Mouse (Mus musculus) gastrocnemius, adult 8-10 months (tissue): ENCODE measurements at regions not wholly inside any gene's neighbourhood (a gene's known extent, or its start where the extent isn't known, plus 50 kb on each side); places are given as distances from the start of the nearest gene placed in this dataset.
A peak's percentile ranks its signal among the peaks of the same experiment; 100 is the strongest.
"Not testable (repeated sequence)": the region's sequence is repeated elsewhere in the genome, so short reads cannot be mapped to it uniquely, and the experiment has no call there.

Experiments
- DNase-seq, 2 experiments: peaks; one replicate each; pipeline ENCODE4 v3.0.0; 2022; ENCODE audit warnings: low spot score in 2 of 2

GRCm38 (mm10) chr3:37844731-37845312 is 120.5 kb upstream of the Gm5148 start:
- peak; percentile 32 to 46 for DNase-seq

GRCm38 (mm10) chr3:37842289-37842688 is 118.0 kb upstream of the Gm5148 start:
- DNase-seq, result no peak

GRCm38 (mm10) chr3:37838896-37839295 is 114.6 kb upstream of the Gm5148 start:
- DNase-seq, result peak; percentile 59 to 79

- DNase-seq, result peak in 1 of 2 experiments; percentile 31
These were observed 112.5 kb upstream of the Gm5148 start for GRCm38 (mm10) chr3:37836749-37837148.

- DNase-seq, result no peak
These were observed 111.4 kb upstream of the Gm5148 start for GRCm38 (mm10) chr3:37835687-37836086.

GRCm38 (mm10) chr3:37835135-37835534 is 110.8 kb upstream of the Gm5148 start:
- no peak for DNase-seq

GRCm38 (mm10) chr3:37834626-37835025 is 110.3 kb upstream of the Gm5148 start:
- DNase-seq, result no peak

- no peak for DNase-seq
These were observed 109.1 kb upstream of the Gm5148 start for GRCm38 (mm10) chr3:37833387-37833786.

- DNase-seq, result no peak
These were observed 103.3 kb upstream of the Gm5148 start for GRCm38 (mm10) chr3:37827546-37827945.

GRCm38 (mm10) chr3:37825602-37826001 is 101.3 kb upstream of the Gm5148 start:
- no peak for DNase-seq

- DNase-seq, result no peak
These were observed 100.4 kb upstream of the Gm5148 start for GRCm38 (mm10) chr3:37824681-37825080.

- peak in 1 of 2 experiments; percentile 27 for DNase-seq
These were observed 95.2 kb upstream of the Gm5148 start for GRCm38 (mm10) chr3:37819503-37819902.

- no peak for DNase-seq
These were observed 93.1 kb upstream of the Gm5148 start for GRCm38 (mm10) chr3:37817434-37817805.

- DNase-seq, result no peak
These were observed 92.6 kb upstream of the Gm5148 start for GRCm38 (mm10) chr3:37816781-37817433.

- no peak for DNase-seq
These were observed 91.5 kb upstream of the Gm5148 start for GRCm38 (mm10) chr3:37815771-37816170.

- no peak for DNase-seq
These were observed 88.6 kb upstream of the Gm5148 start for GRCm38 (mm10) chr3:37812936-37813335.

GRCm38 (mm10) chr3:37811429-37811828 is 87.1 kb upstream of the Gm5148 start:
- DNase-seq, result no peak

GRCm38 (mm10) chr3:37810763-37811162 is 86.5 kb upstream of the Gm5148 start:
- no peak for DNase-seq

- peak in 1 of 2 experiments; percentile 31 for DNase-seq
These were observed 81.5 kb upstream of the Gm5148 start for GRCm38 (mm10) chr3:37805805-37806148.

- DNase-seq, result no peak
These were observed 80.9 kb upstream of the Gm5148 start for GRCm38 (mm10) chr3:37804941-37805804.

GRCm38 (mm10) chr3:37804261-37804660 is 80.0 kb upstream of the Gm5148 start:
- DNase-seq, result no peak

GRCm38 (mm10) chr3:37803781-37804180 is 79.5 kb upstream of the Gm5148 start:
- not testable (repeated sequence) for DNase-seq
